Mouse (Mus musculus) gonadal fat pad, adult 2 months (tissue): ENCODE results near the gene Nmur1. TPM values are rescaled to one million over a fixed set of nuclear protein-coding genes. Genes with fewer than 3 reads are reported as not detected.

Experiments used
- polyA plus RNA-seq: library from polyadenylated mRNA; depleted of rRNA; stranded (reverse); fragments of >200 nt; gene quantifications from 2 replicates; pipeline ENCODE4 v1.2.3, GENCODE M21; 2012; rRNA removed

Nmur1 gene
- polyA plus RNA-seq, 1 experiment: 0.20 TPM

Other genes starting within 250 kb of the Nmur1 start
- gene B3gnt7, start 123.4 kb downstream of the Nmur1 start, polyA plus RNA-seq: 6.6 and 10.7 TPM in 2 replicates
- 5.8 and 13.1 TPM in 2 replicates for gene Ncl, start 66.8 kb downstream of the Nmur1 start, polyA plus RNA-seq
- 0.78 and 1.3 TPM in 2 replicates for gene Tex44, start 101 bp upstream of the Nmur1 start, polyA plus RNA-seq
- 380 and 511 TPM in 2 replicates for gene Ptma, start 100.5 kb upstream of the Nmur1 start, polyA plus RNA-seq
- 15.7 and 17.5 TPM in 2 replicates for gene Pde6d, start 156.4 kb upstream of the Nmur1 start, polyA plus RNA-seq
- 28.3 and 31.2 TPM in 2 replicates for gene Cops7b, start 156.7 kb upstream of the Nmur1 start, polyA plus RNA-seq
- 0.28 TPM in 1 of 2 replicates, not detected in the other for gene Nppc, start 244.3 kb upstream of the Nmur1 start, polyA plus RNA-seq